Comparison of ENCODE assay signal across 15 mouse cellular contexts in genomic region chr7:19097217-19097616, GRCm38 (mm10). TPM values are rescaled to one million over a fixed set of nuclear protein-coding genes. Genes with fewer than 3 reads are reported as not detected.
DNase-seq lines count a peak whose midpoint lies in the region; ATAC-seq lines count a peak whose summit lies in the region.
"Had no signal": no experiment of that assay in that cellular context is flagged by ENCODE, and none has a peak within 500 bp of the region (broad histone marks: within the 10 kb centered on the region; RNA-seq: fewer than 3 reads in every experiment).

No protein-coding gene starts in this region.

- no peak overlapping the region for H3K27ac ChIP-seq in heart, embryonic 13.5 days (replicated peaks)
- H3K27ac ChIP-seq in embryonic facial prominence, embryonic 15.5 days (replicated peaks), result no peak overlapping the region
- H3K27ac ChIP-seq in limb, embryonic 15.5 days, result no peak overlapping the region; the same call in 1 of the 2 replicates
- H3K27ac ChIP-seq: gastrocnemius, adult 2 months; kidney, postnatal 0 days had no signal

- no peaks in the 10 kb centered on the region for H3K27me3 ChIP-seq in heart, embryonic 13.5 days (replicated peaks)
- H3K27me3 ChIP-seq in megakaryocyte, embryonic 14.5 days (replicated peaks), result peaks cover 36% of the 10 kb centered on the region
- no peaks in the 10 kb centered on the region for H3K27me3 ChIP-seq in embryonic facial prominence, embryonic 15.5 days
- no peaks in the 10 kb centered on the region for H3K27me3 ChIP-seq in limb, embryonic 15.5 days

- no peak overlapping the region for H3K4me3 ChIP-seq in heart, embryonic 13.5 days
- peak overlapping the region; percentile 64 for H3K4me3 ChIP-seq in megakaryocyte, embryonic 14.5 days (replicated peaks)
- 0 out of 2 replicates have a peak overlapping the region, but pooled peaks have one; percentile 86 for H3K4me3 ChIP-seq in embryonic facial prominence, embryonic 15.5 days (replicated peaks)
- peak overlapping the region; percentile 86; the same call in 1 of the 2 replicates for H3K4me3 ChIP-seq in limb, embryonic 15.5 days
- H3K4me3 ChIP-seq: gastrocnemius, adult 2 months had no signal

- no peak for ATAC-seq in heart, embryonic 13.5 days (ENCODE audit: extremely low read depth, insufficient number of reproducible peaks, low FRiP score, low TSS enrichment)
- ATAC-seq in megakaryocyte, adult 5-6 weeks (ENCODE audit: poor library complexity, severe bottlenecking), result no peak
- no peak for ATAC-seq in embryonic facial prominence, embryonic 15.5 days (ENCODE audit: insufficient number of reproducible peaks, low FRiP score, low TSS enrichment, low read depth)
- ATAC-seq in limb, embryonic 15.5 days (ENCODE audit: insufficient number of reproducible peaks, low FRiP score, low TSS enrichment, low read depth), result no peak
- ATAC-seq: activated CD4-positive, CD25-positive, alpha-beta regulatory T cell, adult 4 months; CD4-positive, CD25-positive, alpha-beta regulatory T cell, adult 4 months; midbrain, embryonic 16.5 days had no signal

- WGBS in heart, embryonic 13.5 days, result 31% methylated on average over 2 of the region's 2 CpGs
- 76% methylated on average over 2 of the region's 2 CpGs for WGBS in embryonic facial prominence, embryonic 15.5 days
- 60% methylated on average over 2 of the region's 2 CpGs for WGBS in limb, embryonic 15.5 days

- no peak for DNase-seq in heart, adult 9 months (ENCODE audit: low spot score in 2 of 2)
- no peak for DNase-seq in cerebellum, adult 18-20 months
- DNase-seq: cerebellum, adult 8-10 months; lung, postnatal 10 days had no signal

- H3K36me3 ChIP-seq in heart, embryonic 13.5 days, result peaks cover 16% of the 10 kb centered on the region
- H3K36me3 ChIP-seq in megakaryocyte, embryonic 14.5 days (replicated peaks; ENCODE audit: low read length), result peaks cover 21% of the 10 kb centered on the region
- H3K36me3 ChIP-seq in embryonic facial prominence, embryonic 15.5 days, result peaks cover 10% of the 10 kb centered on the region
- H3K36me3 ChIP-seq in limb, embryonic 15.5 days, result peaks cover 20% of the 10 kb centered on the region; the same call in 1 of the 2 replicates

- 0 out of 2 replicates have a peak overlapping the region, but pooled peaks have one; percentile 92 for H3K4me2 ChIP-seq in heart, embryonic 13.5 days
- peak overlapping the region; percentile 74; the same call in 1 of the 2 replicates for H3K4me2 ChIP-seq in embryonic facial prominence, embryonic 15.5 days (replicated peaks)
- no peak overlapping the region for H3K4me2 ChIP-seq in limb, embryonic 15.5 days

- peaks cover 37% of the 10 kb centered on the region for H3K4me1 ChIP-seq in heart, embryonic 13.5 days
- peaks cover 77% of the 10 kb centered on the region for H3K4me1 ChIP-seq in megakaryocyte, embryonic 14.5 days
- peaks cover 50% of the 10 kb centered on the region for H3K4me1 ChIP-seq in embryonic facial prominence, embryonic 15.5 days
- H3K4me1 ChIP-seq in limb, embryonic 15.5 days, result peaks cover 45% of the 10 kb centered on the region

- H3K9ac ChIP-seq in heart, embryonic 13.5 days, result peak overlapping the region; percentile 97
- no peak overlapping the region for H3K9ac ChIP-seq in embryonic facial prominence, embryonic 15.5 days
- no peak overlapping the region for H3K9ac ChIP-seq in limb, embryonic 15.5 days

- H3K9me3 ChIP-seq in heart, embryonic 13.5 days, result peaks cover 4% of the 10 kb centered on the region; the same call in 1 of the 2 replicates
- H3K9me3 ChIP-seq in megakaryocyte, embryonic 14.5 days, result no peaks in the 10 kb centered on the region
- H3K9me3 ChIP-seq in embryonic facial prominence, embryonic 15.5 days (replicated peaks), result no peaks in the 10 kb centered on the region
- H3K9me3 ChIP-seq in limb, embryonic 15.5 days, result no peaks in the 10 kb centered on the region

RNA-seq across cellular contexts. Expression of gene Six5, which starts 2.8 kb away (rescaled TPM):
- polyA plus RNA-seq in heart, embryonic 13.5 days (2015; fragmentation: Nextera tagmentation; extraction: Ambion mirVana), result 5.9 and 6.0 TPM in 2 replicates
- polyA plus RNA-seq in megakaryocyte, embryonic 14.5 days (2012; ENCODE audit: insufficient read depth, low replicate concordance), result 11.5 and 23.2 TPM in 2 replicates
- 0.18 TPM in 1 of 2 replicates, not detected in the other for total RNA-seq in megakaryocyte, adult 5-6 weeks (2015)
- total RNA-seq in megakaryocyte, adult 5-6 weeks (2017), result 0.04 and 0.07 TPM in 2 replicates
- 12.7 and 14.7 TPM in 2 replicates for polyA plus RNA-seq in embryonic facial prominence, embryonic 15.5 days (2015; fragmentation: Nextera tagmentation; extraction: Ambion mirVana)
- polyA plus RNA-seq in limb, embryonic 15.5 days (2015; fragmentation: Nextera tagmentation; extraction: Ambion mirVana), result 11.5 and 13.5 TPM in 2 replicates
- total RNA-seq: neutrophil, adult 5-6 weeks had no signal

RNA-seq across cellular contexts. Expression of gene Dmpk, which starts 13.6 kb away (rescaled TPM):
- 19.3 and 20.0 TPM in 2 replicates for polyA plus RNA-seq in heart, embryonic 13.5 days (2015; fragmentation: Nextera tagmentation; extraction: Ambion mirVana)
- polyA plus RNA-seq in megakaryocyte, embryonic 14.5 days (2012; ENCODE audit: insufficient read depth, low replicate concordance), result 7.7 and 25.2 TPM in 2 replicates
- 2.2 and 5.4 TPM in 2 replicates for total RNA-seq in megakaryocyte, adult 5-6 weeks (2015)
- total RNA-seq in megakaryocyte, adult 5-6 weeks (2017), result 2.7 and 3.1 TPM in 2 replicates
- 42.4 and 60.4 TPM in 2 replicates for polyA plus RNA-seq in embryonic facial prominence, embryonic 15.5 days (2015; fragmentation: Nextera tagmentation; extraction: Ambion mirVana)
- polyA plus RNA-seq in limb, embryonic 15.5 days (2015; fragmentation: Nextera tagmentation; extraction: Ambion mirVana), result 32.5 and 64.0 TPM in 2 replicates
- polyA plus RNA-seq: activated CD4-positive, CD25-positive, alpha-beta regulatory T cell, adult 4 months had no signal

RNA-seq across cellular contexts. Expression of gene Gm4969, which starts 21.0 kb away (rescaled TPM):
- polyA plus RNA-seq in heart, embryonic 13.5 days (2015; fragmentation: Nextera tagmentation; extraction: Ambion mirVana), result 1.2 and 2.1 TPM in 2 replicates
- not detected in 2 replicates for polyA plus RNA-seq in megakaryocyte, embryonic 14.5 days (2012; ENCODE audit: insufficient read depth, low replicate concordance)
- total RNA-seq in megakaryocyte, adult 5-6 weeks (2015), result 0.05 TPM in 1 of 2 replicates, not detected in the other
- total RNA-seq in megakaryocyte, adult 5-6 weeks (2017), result 0.29 TPM in 1 of 2 replicates, not detected in the other
- polyA plus RNA-seq in embryonic facial prominence, embryonic 15.5 days (2015; fragmentation: Nextera tagmentation; extraction: Ambion mirVana), result 1.9 and 2.3 TPM in 2 replicates
- polyA plus RNA-seq in limb, embryonic 15.5 days (2015; fragmentation: Nextera tagmentation; extraction: Ambion mirVana), result 2.4 and 2.6 TPM in 2 replicates
- total RNA-seq: gastrocnemius, adult 2 months; neutrophil, adult 5-6 weeks had no signal
- polyA plus RNA-seq: activated CD4-positive, CD25-positive, alpha-beta regulatory T cell, adult 4 months; CD4-positive, CD25-positive, alpha-beta regulatory T cell, adult 4 months had no signal

RNA-seq across cellular contexts. Expression of gene Dmwd, which starts 21.2 kb away (rescaled TPM):
- polyA plus RNA-seq in heart, embryonic 13.5 days (2015; fragmentation: Nextera tagmentation; extraction: Ambion mirVana), result 11.3 and 13.9 TPM in 2 replicates
- polyA plus RNA-seq in megakaryocyte, embryonic 14.5 days (2012; ENCODE audit: insufficient read depth, low replicate concordance), result 13.4 and 30.3 TPM in 2 replicates
- 4.1 and 6.2 TPM in 2 replicates for total RNA-seq in megakaryocyte, adult 5-6 weeks (2015)
- 1.0 and 1.3 TPM in 2 replicates for total RNA-seq in megakaryocyte, adult 5-6 weeks (2017)
- 18.7 and 20.1 TPM in 2 replicates for polyA plus RNA-seq in embryonic facial prominence, embryonic 15.5 days (2015; fragmentation: Nextera tagmentation; extraction: Ambion mirVana)
- polyA plus RNA-seq in limb, embryonic 15.5 days (2015; fragmentation: Nextera tagmentation; extraction: Ambion mirVana), result 15.0 and 15.5 TPM in 2 replicates
- polyA plus RNA-seq: activated CD4-positive, CD25-positive, alpha-beta regulatory T cell, adult 4 months; CD4-positive, CD25-positive, alpha-beta regulatory T cell, adult 4 months had no signal

RNA-seq across cellular contexts. Expression of gene Fbxo46, which starts 22.4 kb away (rescaled TPM):
- polyA plus RNA-seq in heart, embryonic 13.5 days (2015; fragmentation: Nextera tagmentation; extraction: Ambion mirVana), result 8.0 and 8.6 TPM in 2 replicates
- 28.9 and 35.0 TPM in 2 replicates for polyA plus RNA-seq in megakaryocyte, embryonic 14.5 days (2012; ENCODE audit: insufficient read depth, low replicate concordance)
- total RNA-seq in megakaryocyte, adult 5-6 weeks (2015), result 1.5 and 1.9 TPM in 2 replicates
- 6.5 and 6.9 TPM in 2 replicates for total RNA-seq in megakaryocyte, adult 5-6 weeks (2017)
- polyA plus RNA-seq in embryonic facial prominence, embryonic 15.5 days (2015; fragmentation: Nextera tagmentation; extraction: Ambion mirVana), result 14.7 and 16.3 TPM in 2 replicates
- polyA plus RNA-seq in limb, embryonic 15.5 days (2015; fragmentation: Nextera tagmentation; extraction: Ambion mirVana), result 16.1 and 16.9 TPM in 2 replicates
